Mouse (Mus musculus): Measurements from ENCODE around the gene Ppip5k2. TPM values are rescaled to one million over a fixed set of nuclear protein-coding genes. Genes with fewer than 3 reads are reported as not detected.

Gene Ppip5k2
- total RNA-seq, 2 experiments from 2014 or later, result 52.7 to 64.8 TPM

DNA sequence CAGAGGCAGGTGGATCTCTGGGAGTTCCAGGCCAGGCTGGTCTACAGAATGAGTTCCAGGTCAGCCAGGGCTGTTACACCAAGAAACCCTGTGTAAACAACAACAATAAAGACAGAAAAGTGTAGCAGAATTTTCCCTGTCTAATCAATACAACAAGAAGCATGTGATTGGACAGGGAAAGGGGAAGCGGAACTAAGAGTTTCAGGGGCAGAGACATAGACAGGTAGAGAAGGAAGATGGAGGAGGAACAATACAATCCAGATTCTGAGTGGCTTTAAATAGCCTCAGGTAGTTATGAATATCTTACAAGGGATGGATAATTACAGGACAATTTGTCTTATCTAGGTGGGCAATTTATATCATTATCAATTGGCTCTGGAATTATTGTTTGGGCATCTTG lies 102.9 kb downstream of the Ppip5k2 start:
- 0 out of 2 replicates have a peak, but pooled peaks have one; percentile 27 for ATAC-seq (replicated peaks; ENCODE audit: poor library complexity, severe bottlenecking)

DNA sequence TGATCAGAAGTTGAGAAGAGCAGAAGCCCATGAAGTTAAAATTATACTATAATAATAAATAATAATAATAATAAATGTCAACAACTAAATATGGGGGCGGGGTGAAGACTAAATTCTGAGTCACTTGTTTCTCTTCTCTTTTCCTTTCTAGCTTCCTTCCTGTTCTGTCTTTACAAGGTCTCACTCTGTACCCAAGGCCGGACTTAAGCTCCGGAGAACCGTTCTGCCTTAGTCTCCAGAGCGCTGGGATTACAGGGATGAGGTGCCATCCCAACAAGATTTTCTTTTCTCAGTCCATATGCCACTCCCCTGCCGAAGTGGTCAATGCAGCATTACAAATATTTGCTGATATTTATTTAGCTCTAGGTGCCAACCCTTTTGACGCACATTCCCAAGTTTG lies 107.9 kb downstream of the Ppip5k2 start:
- ATAC-seq (replicated peaks; ENCODE audit: poor library complexity, severe bottlenecking), result 0 out of 2 replicates have a peak, but pooled peaks have one; percentile 13

DNA sequence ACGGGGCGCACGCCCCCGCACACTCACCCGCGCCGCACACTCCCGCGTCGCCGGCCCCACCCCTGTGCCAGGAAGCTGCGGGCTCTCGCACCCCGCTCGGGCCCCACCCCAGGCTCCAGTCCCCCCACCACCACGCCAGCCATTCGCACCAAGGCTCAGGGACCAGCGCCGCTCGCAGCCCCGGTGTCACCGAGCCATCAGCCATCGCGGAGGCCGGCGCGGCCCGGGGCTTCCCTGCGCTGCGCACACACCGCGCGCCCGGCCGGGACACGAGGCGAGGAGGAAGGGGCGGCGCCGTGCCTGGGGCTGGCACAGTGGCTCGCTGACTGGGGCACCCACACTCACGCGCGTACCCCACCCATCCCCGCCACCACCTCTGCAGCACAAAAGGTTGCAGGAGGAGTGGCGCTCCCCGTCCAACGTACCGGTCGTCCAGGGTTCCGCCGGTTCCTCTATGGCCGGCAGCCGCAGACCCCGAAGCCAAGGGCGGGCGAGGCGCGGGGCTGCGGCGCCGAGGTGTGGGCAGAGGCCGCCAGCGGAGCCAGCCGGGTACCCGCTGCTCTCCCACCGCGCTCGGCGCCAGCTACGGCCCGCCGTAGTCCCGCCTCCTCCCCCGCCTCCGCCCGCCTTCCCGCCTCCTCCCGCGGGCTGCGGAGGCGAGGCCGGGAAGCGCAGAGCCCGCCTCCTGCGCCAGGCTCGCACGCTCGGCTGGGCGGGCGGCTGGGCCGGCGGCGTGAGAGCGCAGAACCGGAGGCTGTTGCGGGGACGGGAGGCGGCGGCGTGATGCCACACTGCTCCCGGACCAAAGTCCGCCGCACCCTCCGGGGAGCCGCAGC lies 108.6 kb downstream of the Ppip5k2 start, which contains the start of gene D1Ertd622e:
TSS of gene D1Ertd622e (minus strand) at position 669 of the 836 bp plus-strand sequence.
- peak; percentile 38 for ATAC-seq (replicated peaks; ENCODE audit: poor library complexity, severe bottlenecking)

DNA sequence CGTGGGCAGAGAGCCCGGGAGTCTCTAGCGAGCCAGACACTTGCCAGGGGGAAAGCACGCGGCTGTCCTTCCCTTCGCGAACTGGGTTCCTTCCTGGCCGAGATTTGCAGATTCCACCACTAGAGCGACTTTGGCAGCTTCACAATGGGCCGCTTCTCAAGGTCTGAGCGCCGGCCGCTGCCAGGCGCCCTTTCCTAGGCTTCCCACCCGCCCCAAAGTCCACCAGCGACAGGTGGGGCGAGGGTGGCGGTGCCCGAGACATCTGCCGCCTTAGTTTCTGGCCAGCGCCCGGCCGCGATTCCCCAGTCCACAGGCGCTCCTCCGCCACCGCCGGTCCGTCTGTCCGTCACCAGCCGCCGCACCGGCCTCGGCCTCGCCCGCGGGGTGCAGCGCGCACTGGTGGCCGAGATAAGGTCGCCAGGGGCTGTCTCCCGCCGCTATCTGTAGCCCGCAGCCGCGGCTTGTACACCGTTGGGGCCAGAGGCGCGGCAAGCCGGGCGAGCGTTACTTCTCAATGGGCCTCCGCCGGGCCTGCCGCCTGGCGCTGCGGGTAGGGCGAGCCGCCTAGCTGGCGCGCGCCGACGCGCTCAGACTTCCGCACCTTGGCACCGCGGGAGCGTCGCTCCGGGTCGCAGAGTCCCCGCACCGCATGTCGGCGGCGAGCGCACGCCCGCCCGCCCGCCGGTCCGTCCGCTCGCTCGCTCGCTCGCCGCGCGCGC lies 109.4 kb downstream of the Ppip5k2 start:
- peak; percentile 17 for ATAC-seq (replicated peaks; ENCODE audit: poor library complexity, severe bottlenecking)

DNA sequence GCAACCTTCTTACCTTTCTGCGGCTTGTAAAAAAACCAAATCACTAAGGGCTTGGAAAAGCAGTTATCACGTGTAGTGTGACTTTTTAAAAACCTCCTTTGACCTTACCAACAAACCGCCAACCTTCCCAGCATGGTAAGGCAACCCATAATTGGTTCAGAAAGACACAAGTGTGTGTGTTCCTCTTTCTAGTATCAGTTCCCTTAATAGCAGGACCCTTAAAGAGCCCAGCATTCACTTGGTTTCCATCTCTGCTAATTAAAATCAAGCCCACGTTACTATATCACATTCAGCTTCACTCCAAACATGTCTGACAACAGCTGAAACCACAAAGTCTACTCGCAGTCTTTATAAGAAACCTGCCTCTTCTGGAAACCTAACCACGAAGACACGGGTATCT lies 110.8 kb downstream of the Ppip5k2 start:
- ATAC-seq (replicated peaks; ENCODE audit: poor library complexity, severe bottlenecking), result peak; percentile 50

DNA sequence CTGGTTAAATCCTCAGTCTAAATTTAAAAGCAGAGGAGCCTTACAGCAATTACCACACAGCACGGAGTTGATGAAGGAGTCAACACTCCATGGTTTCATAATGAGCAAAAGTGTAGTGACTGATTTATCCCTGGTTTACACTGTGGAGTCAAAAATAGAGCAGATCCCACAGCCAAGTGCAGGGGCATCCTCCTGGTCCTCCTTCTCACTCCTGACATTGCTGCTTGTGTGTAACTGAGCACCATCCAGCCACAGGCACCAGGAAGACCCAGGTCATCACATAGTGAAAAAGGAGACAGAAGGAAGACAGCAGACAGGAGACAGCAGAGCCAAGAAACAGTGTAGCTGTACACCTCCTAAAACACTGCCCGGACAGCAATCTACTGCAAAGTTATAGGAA lies 112.4 kb downstream of the Ppip5k2 start:
- ATAC-seq (replicated peaks; ENCODE audit: poor library complexity, severe bottlenecking), result no peak

DNA sequence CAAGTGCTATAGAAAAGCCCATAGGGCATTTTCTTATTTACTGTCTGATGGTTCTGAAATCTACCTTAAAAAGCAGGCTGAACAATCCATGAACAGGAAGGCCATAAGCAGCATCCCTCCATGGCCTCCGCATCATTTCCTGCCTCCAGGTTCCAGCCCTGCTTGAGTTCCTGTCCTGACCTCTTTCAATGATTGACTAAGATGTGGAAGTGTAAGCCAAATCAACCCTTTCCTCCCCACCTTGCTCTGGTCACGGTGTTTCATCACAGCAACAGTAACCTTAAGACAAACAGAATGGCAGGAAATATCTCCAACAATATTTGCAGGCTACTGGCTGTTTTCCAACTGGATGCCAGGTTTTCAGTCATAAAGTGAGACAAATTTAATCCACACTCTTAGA lies 113.0 kb downstream of the Ppip5k2 start:
- ATAC-seq (replicated peaks; ENCODE audit: poor library complexity, severe bottlenecking), result 0 out of 2 replicates have a peak, but pooled peaks have one; percentile 2

Other genes starting within 250 kb of the Ppip5k2 start
- 30.1 and 31.0 TPM in 2 replicates for gene D1Ertd622e, start 108.3 kb downstream of the Ppip5k2 start, total RNA-seq (2014; fragmentation: Nextera tagmentation)
- 33.0 and 53.3 TPM in 2 replicates for gene D1Ertd622e, start 108.3 kb downstream of the Ppip5k2 start, total RNA-seq (2017)
- 11.5 and 15.3 TPM in 2 replicates for gene Gin1, start 239 bp downstream of the Ppip5k2 start, total RNA-seq (2014; fragmentation: Nextera tagmentation)
- 16.7 and 20.9 TPM in 2 replicates for gene Gin1, start 239 bp downstream of the Ppip5k2 start, total RNA-seq (2017)

All from granulocyte monocyte progenitor cell, adult 5-6 weeks (primary cell).